Mouse (Mus musculus): Measurements from ENCODE around the gene Ddx19a.
A peak's percentile ranks its signal among the peaks of the same experiment; 100 is the strongest.

- TF ChIP-seq CTCF (IDR thresholded peaks at IDR 0.05; ENCODE audit: control insufficient read depth, insufficient read depth, insufficient replicate concordance, low read depth, low read length): no peak
- peak; percentile 68 for TF ChIP-seq POLR2A (IDR thresholded peaks at IDR 0.05; ENCODE audit: control insufficient read depth, low read depth, low read length)
Observed at GRCm38 (mm10) chr8:111031572-111031971, 34.0 kb upstream of the Ddx19a start, which contains the start of gene Ddx19b.

All from testis, adult 2 months (tissue).